Mouse (Mus musculus): ENCODE measurements around the gene Akr1c12. TPM values are rescaled to one million over a fixed set of nuclear protein-coding genes. Genes with fewer than 3 reads are reported as not detected.

Gene Akr1c12
- total RNA-seq, 2 experiments from 2014 or later: not detected

Other genes starting within 250 kb of the Akr1c12 start
- 1 to 10 TPM; 1.5 to 2.5 TPM for gene Akr1c14, start 230.4 kb downstream of the Akr1c12 start, total RNA-seq (2021)
- 1 to 10 TPM; 1.4 to 1.8 TPM for gene Akr1c18, start 128.8 kb downstream of the Akr1c12 start, total RNA-seq (2021)
- gene Akr1c13, start 88.3 kb downstream of the Akr1c12 start, total RNA-seq (2021): under 1 TPM; 0.73 to 0.85 TPM
- under 1 TPM; 0.37 to 0.80 TPM for gene Akr1c19, start 50.7 kb downstream of the Akr1c12 start, total RNA-seq (2021)
- not detected for gene Akr1c6, start 154.9 kb upstream of the Akr1c12 start, total RNA-seq (2021)
- not detected for gene Akr1c20, start 243.9 kb upstream of the Akr1c12 start, total RNA-seq (2021)

Data from layer of hippocampus, postnatal 10 days (tissue).